Mouse (Mus musculus): ENCODE data around the gene Slc44a2.
A peak's percentile ranks its signal among the peaks of the same experiment; 100 is the strongest.
"Not testable (repeated sequence)": the region's sequence is repeated elsewhere in the genome, so short reads cannot be mapped to it uniquely, and the experiment has no call there.

Gene Slc44a2

DNA sequence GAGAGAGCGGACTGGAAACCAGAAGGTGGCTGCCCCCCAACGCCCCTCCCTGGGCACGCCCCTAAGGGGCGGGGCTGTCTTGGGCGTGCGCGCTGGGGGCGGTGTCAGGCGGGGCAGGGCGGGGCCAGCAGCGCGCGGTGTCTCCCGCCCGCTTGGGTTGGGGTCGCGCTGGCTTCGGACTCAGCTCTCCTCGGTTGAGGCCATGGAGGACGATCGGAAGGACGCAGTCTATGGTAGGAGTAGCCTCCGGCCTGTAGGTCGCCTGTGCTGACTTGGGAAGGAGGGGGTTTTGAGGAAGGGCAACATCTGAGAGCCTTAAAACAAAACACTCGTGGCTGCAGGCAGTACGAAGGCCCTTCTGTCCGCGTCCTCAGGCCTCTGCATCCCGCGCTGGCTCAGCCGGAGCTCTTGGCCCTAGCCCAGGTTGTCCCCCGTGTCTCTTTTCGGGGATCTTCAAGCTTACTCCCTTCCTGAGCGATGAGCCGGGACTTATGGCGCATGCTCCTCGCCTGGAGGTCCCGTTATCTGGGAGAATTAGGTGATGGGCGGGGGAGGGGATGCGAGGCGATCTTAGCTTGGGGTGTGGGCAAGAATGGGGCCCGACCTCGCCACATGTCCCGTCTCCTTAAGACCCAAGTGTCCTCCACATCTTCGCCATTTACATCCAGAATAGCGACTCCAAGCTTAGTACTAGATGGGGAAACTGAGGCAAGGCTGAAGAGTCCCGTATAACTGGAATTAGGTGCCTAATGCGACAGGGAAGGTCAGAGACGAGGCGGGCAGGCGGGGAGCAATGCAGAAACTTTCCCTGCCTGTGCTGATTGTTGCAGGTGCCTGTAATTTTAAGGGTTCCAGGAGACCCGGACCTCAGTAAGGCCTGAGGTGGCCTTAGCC, at the start of gene Slc44a2:
Gene Slc44a2, plus strand, starts transcription at position 80 of the 894 bp plus-strand sequence.
- DNase-seq (ENCODE audit: low spot score in 2 of 2) = peak; percentile 87 to 88

DNA sequence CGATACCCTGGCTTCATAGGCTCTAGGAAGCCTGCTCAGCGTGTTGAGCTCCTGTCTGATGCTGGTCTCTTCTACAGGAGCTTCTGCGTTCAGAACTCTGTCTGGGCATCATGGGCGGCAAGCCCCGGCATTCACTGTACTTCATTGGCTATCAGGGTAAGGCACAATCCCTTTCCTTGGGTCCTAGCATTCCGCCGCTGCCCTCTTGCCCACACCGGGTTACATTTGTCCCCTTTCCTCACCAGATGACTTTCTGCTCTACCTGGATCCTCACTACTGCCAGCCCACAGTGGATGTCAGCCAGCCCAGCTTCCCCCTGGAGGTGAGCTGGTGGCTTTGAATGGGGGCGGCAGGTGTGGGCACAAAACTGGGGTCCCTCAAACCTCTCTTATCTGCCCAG, 48.1 kb upstream of the Slc44a2 start:
- DNase-seq (ENCODE audit: low spot score in 2 of 2) = no peak

DNA sequence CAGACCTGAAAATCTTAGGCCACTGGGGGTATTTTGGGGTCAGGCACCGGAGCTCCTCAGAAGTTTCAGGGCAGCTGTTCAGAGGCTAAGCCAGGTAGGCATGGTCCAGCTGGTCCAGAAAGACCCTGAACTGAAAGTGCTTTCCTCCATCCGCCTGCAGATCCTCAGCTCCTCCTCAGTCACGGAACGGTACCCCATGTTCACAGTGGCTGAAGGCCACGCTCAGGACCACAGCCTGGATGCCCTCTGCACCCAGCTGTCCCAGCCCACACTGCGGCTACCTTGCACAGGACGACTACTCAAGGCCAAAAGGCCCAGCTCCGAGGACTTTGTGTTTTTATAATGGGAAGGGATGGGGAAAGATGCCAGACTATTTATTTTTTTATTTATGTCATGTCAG, 47.4 kb upstream of the Slc44a2 start:
- no peak for DNase-seq (ENCODE audit: low spot score in 2 of 2)

DNA sequence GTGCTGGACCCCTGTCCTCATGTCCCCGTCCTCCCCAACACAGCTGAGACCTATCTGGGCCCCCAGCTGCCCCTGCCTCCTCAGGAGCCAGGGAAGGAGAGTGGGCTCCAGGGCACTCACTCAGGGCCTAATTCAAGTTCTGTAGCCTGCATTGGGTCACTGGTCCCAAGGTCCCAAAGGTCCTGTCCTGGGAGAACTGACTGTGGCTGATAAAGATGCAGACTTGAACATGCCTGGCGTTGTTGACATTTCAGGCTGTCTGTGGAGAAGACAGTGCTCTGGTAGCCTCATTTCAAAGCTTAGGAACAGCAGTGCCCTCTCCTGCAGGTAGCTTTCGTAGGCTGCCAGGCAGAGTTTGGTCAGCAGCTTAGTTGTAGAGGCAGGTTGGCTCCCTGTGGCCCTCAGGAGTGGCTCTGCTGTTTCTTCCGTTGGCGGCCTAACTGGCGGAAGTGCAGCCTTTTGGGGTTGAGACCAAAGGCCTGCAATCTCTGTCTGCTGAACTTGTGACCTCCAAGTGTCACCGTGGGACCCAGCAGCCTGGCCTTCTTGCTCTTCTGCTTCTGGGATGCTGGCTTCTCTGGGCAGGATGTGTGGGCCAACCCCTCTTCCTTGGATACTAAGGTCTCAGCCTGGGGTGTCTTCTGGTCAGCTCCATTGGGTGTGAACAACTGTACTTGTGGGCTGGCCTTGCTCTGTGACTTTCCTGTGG, 46.8 kb upstream of the Slc44a2 start:
- DNase-seq (ENCODE audit: low spot score in 2 of 2) = no peak

DNA sequence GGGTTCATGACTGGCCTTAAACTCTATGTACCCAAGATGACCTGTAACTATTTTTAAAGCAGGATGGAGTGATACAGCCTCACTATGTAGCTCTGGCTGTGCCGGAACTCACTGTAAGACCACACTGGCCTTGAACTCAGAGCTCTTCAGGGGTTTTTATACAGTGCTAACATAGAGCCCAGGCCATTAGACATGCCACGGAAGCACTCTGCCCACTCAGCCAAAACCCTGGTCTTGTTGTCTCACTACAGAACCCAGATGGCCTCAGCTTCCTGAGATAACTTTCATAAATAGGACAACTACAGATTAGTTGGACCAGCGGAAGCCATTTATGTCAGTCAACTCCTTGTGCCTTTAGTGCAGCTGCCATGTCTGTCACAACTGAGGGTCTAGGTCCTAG, 46.2 kb upstream of the Slc44a2 start:
- DNase-seq (ENCODE audit: low spot score in 2 of 2) = no peak

DNA sequence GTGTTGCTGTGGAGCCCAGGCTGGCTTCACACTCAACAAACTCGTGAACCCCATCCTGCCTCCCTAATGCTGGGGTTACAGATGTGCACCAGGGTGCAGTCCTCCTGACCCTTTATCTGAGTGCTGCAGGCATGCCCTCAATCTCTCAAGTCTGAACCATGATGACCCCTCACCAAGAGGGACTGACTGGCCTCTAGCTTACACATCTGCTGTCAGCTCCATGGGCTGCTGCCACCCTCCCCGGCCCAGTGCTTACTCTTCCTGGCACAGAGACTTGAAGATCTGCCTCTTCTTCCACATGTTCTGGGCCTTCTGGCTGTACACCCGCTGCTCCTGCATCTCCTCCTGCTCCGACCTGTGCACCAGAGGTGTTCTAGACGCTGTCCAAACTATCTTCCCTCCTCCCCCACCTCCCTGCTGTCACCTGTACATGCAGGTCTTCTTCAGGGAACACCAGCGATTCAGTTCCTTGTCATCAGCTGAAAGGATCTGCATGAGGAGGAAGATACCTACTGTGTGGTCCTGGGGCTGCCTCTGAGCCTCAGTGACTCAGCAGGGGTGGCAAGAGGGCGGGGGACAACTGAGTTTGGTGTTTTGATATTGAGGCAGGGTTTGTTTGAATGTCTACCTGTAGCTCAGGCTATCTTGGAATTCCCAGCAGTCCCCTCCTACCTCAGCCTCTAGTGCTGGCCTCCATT, 45.3 kb upstream of the Slc44a2 start:
- DNase-seq (ENCODE audit: low spot score in 2 of 2) = no peak

DNA sequence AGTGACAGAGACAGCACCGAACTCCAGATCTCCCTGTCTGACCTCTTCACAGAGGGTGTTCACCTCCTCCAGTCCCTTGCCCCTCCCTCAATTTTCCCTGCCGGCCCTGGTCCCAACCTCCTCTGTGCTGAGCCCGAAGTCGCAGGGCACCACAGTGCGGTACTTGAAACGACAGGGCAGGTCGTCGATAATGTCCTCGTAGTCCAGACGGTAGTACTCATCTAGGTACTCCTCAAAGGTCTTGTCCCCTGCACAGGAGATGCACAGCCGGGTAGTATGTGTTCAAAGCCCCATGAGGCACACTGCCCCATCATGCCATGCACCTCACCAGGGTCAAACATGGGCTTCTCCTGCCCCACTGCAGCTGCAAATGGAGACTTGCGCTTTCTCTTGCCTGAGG, 44.8 kb upstream of the Slc44a2 start:
- DNase-seq (ENCODE audit: low spot score in 2 of 2) = no peak

DNA sequence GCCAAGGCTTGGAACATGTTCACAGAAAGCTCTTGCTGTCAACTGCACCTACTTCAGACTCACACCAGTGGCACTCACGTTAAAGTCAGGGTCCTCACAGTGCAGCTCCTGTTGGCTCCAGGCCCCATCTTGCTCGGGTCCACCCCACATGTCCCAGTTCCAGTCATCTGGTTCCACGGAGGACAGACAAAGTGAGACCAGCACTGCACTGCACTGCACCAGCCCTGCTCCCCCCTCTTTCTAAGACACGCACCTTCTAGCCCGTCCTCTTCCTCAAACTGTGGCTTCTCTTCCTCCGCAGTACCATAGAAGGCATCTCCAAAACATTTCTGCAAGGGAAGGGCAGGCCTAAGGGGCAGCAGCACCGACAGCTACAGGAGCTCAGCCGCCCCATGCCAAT, 44.2 kb upstream of the Slc44a2 start:
- DNase-seq (ENCODE audit: low spot score in 2 of 2) = no peak

DNA sequence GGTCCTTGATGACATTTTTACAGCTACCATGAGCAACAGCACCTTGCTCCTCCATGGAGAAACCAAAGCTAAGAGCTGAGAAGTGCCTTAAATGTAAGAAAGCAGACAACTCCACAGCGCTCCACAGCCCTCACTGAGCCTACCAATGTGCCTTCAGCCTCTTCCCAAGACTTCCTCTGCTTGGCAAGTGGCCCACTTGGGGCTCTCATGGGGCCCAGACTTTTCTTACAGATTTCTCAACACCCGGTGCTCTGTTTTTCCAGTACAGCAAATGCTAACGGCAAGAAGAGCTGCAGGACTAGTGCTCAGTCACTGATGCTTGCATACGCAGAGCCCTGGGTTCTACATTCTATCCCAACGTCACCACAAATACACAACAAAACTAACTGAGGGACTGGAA, 42.7 kb upstream of the Slc44a2 start:
- DNase-seq (ENCODE audit: low spot score in 2 of 2) = no peak

DNA sequence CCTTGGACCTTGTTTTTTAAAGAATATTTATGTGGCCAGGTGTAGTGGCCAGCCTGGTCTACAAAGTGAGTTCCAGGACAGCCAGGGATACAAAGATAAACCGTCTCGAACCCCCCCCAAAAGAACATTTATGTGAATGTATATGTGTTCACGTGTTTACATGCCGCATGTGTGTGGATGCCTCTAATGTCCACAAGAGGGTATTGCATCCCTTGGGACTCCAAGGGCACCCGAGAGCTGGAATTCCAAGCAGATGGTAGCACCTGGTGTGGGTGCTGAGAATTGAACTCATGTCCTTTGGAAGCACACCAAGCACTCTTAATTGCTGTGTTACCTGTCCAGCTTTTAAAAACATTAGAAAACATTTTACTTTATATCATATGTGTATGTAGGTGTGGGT, 36.9 kb upstream of the Slc44a2 start:
- DNase-seq (ENCODE audit: low spot score in 2 of 2) = no peak

DNA sequence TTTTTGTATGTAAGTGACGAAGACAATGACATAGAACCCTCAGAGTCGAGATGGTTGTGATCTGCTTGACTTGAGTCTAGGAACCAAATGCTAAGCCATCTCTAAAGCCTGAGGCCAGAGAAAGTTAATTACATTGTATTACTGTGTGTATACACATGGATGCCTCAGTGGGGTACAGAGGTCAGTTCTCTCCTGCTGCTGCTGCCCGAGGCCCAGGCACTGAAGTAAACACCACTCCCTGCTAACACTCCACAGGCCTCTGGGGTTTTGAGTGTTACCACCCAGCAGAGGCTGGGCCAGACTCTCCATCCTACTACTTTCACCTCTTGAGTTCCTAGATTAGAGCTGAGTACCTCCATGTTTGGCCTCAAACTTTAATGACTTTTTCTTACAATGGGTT, 36.5 kb upstream of the Slc44a2 start:
- DNase-seq (ENCODE audit: low spot score in 2 of 2) = no peak

DNA sequence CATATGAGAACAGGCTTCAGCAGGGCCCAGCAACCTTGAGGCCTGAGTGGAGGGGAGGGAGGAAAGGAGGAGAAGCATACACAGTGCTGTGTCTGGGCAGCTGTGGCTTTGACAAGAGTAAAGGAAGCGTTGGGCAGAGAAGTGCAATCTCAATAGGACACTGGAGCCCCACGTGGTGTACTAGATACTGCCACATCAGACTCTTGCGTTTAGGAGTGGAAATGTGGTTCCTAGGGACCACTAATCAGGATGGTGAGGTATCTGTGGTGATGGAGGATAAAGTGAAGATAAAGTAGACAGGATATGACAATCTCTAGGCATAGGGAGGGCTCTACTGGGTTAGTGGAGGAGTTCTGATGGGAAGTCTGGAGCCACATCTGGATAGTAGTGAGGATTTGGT, 33.7 kb upstream of the Slc44a2 start:
- peak in 1 of 2 experiments; percentile 23 for DNase-seq (ENCODE audit: low spot score in 2 of 2)

DNA sequence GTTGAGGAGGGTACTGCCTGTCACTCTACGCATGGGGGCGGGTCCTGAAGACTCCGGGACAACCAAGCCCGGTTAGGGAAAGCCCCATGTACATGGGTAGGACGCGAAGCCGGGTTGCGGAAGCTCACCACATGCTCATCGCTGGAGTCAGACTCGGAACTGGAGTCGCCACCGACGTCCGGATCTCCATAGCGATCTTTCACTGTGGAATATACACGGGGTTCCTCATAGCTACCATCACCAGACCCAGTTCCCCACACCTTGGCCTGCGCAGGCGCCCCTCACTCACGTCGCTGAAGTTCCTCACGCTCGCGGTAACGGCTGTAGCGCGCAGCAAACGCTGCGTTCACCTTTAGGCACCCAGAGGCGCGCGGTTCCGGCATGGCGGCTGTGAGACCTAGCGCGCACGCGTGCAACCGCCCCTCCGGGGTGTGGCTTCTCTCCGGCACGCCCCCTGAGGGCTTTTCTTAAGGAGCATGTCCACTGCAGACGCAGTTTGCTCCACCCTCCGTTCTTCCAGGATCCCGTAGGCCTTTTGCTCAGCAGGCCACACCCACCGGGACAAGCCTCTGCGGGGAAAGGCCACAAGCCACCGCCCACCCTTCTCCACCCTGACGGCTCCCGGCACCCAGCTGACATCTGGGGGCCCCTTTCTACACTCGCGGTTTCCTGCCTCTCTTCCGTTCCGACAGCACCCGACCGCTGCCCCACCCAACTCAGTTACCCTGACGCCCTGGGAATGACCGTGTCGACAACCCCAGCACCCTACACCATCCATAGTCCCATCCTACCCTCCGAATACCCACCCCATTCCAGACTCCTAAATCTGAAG, 32.7 kb upstream of the Slc44a2 start, which contains the start of gene Kri1:
Gene Kri1, minus strand, starts transcription at position 399 of the 832 bp plus-strand sequence.
- DNase-seq (ENCODE audit: low spot score in 2 of 2) = peak; percentile 96

DNA sequence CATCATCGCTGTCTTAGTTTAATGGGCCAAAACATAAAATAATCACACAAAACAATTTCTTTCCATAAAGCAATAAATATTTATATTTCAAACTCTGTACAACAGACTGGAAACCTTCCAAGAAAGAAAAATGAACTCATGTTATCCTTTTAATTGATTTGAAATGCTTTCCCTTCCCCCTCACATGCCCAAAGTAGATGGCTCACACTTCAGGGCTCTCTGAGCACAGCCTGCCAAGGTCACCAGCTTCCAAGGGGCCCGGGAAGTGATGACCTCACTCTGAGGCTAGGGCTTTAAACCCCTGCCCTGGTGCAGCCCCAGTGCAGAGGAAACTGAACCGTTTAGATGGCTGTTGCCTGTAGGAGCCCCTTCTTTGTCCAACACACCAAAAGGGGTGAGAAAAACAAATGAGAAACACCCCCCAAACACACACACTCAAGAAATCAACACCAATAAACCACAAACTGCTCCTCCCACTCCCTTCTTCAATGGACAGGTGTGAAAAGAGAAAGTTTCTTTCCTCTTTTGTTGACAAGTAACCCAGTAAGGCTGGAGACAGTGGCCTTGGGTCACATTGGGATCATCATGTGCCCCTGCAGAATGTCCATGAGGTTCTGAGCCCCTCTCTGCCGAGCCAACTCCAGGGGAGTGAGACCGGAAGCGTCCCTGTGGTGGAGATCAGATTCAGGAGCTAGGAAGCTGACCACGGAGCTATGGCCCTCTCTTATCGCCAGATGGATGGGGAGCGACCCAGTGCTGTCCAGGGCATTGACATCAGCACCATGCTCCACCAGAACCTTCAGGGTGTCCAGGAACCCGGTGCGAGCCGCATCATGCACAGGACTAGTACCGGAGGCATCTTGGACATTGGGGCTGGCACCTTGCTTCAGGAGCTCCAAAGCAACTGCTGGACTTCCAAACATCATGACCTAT, 31.8 kb upstream of the Slc44a2 start:
- peak; percentile 73 to 76 for DNase-seq (ENCODE audit: low spot score in 2 of 2)

DNA sequence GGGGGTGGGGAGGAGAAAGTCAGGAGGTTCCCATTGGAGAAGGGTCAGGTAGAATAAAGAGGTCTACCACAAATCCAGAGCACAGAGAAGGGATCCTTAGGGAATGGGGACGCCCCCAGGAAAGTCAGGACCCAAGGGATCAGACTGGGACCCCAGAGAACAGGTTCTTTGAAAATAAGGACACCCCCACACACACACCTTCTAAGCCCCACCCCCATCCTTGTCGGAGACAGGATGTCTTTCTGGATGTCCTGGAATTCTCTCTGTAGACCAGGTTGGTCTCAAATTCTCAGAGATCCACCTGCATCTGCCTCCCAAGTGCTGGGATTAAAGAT, 31.2 kb upstream of the Slc44a2 start:
- DNase-seq (ENCODE audit: low spot score in 2 of 2) = no peak

DNA sequence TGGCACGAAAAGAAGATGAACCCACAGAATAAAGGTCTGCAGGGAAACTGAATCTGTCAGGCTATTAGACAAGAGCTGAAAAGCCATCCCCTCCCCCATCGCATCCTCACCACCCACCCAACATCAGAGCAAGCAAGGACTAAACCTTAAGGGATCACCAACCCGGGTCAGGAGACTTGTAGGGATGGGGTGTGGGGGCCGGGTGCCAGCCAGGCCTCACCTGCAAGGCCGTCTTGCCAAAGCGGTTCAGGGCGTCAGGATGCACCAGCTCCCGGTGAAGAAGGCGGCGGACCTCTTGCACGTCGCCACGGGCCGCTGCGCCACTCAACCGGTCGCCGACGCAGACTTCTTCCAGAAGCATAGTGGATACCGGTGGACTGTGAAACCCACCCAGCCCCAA, 29.9 kb upstream of the Slc44a2 start:
- no peak for DNase-seq (ENCODE audit: low spot score in 2 of 2)

DNA sequence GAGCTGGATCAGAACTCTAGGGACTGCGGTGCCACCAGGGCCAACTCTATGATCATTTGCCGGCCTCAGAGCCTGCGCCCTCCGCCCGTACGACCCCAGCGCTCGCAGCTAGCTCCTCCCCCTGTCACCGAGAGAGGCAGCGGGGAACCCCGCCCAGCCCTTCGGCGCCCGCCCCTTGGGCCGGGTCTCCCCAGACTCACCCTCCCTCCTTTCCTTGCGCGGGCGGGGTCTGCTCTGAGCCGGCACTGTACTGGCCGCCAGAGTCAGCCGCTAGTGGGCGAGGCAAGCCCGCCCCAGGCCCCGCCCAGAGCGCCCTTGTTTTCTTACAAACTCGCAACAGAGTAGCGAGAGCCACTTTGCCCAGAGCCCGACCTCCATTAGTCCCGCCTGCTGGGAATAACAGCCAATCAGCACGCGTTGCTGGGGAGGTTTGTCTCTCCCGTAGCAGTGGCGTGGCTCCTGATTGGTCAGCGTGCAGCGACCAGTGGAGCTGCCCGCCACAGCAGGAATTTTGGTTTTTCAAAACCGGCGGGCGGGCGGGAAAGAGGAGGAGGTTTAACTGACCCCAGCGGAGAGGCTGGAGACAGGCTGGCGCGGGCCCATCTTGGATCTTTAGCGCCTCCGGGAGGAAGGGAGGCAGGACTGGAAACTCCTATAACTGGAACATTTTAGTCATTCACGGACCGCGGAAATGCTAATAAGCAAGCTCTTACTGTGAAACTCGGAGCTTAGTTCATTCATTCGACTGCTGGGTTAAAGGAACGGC, 29.3 kb upstream of the Slc44a2 start, which contains the start of gene Cdkn2d:
Gene Cdkn2d, minus strand, starts transcription at position 386 of the 766 bp plus-strand sequence.
- peak; percentile 100 for DNase-seq (ENCODE audit: low spot score in 2 of 2)

DNA sequence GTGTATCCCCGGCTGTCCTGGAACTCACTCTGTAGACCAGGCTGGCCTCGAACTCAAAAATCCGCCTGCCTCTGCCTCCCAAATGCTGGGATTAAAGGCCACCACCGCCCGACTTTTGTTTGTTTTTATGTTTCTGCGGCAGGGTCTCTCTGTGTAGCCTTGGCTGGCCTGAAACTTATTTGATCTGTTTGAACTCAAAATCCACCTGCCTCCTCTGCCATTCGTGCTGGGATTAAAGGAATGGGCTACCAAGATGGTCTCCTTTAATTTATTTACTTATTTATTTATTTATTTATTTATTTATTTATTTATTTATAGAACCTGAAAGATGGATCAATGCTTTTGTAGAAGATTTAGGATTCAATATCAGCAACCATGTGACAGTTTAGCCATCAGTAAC, 28.6 kb upstream of the Slc44a2 start:
- DNase-seq (ENCODE audit: low spot score in 2 of 2) = not testable (repeated sequence)

DNA sequence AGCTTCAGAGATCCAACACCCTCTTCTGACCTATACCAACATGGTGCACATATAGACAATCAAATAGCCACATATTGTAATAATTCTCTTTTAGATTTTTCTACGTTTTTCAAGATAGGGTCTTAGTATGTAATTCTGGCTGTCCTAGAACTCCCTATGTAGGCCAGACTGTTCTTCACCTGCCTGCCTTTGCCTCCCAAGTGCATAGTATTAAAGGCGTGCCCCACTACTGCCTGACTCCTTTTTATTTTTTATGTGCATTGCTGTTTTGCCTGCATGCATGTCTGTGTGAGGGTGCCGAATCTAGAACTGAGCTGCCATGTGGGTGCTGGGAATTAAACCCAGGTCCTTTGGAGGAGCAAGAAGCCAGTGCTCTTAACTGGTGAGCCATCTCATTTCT, 28.2 kb upstream of the Slc44a2 start:
- no peak for DNase-seq (ENCODE audit: low spot score in 2 of 2)

DNA sequence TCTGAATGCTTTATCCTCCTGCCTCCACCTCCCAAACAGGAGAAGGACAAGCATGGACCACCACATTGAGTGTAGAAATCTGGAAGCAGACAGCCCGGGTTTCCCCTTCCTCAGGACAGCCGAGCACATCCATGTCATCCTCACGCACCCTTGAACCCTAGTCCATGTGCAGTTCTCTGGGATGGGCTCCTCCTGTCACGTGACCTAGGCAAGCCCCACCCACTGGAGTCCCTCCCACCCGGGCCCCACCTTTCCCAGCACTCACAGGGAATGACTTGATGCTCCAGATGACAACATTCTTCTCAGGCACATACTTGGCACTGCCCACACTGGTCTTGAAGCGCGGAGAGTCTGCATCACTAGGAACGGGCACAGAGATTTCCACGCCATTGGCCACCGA, 21.5 kb upstream of the Slc44a2 start:
- DNase-seq (ENCODE audit: low spot score in 2 of 2) = no peak
